Mouse (Mus musculus): ENCODE data around the gene Unc5cl.

DNA sequence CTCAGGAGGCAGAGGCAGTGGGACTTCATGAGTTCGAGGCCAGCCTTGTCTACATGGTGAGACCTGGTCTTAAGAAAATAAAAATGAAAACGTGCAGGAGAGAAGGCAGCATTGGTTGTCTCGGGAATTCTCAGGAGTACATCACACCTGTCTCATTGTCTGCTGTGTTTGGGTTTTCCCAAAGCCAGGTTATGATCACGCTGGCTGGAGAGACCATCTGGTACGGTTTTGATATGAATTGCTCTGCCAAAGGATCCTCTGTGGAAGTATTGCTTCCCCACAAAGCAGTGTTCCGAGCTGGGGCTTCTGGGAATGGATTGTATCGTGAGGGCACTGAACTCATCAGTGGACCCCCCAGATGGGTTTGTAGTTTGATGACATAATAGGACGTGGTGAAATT is 20.7 kb downstream of the Unc5cl start:
- TF ChIP-seq CTCF (IDR thresholded peaks at IDR 0.05; ENCODE audit: low read depth, low read length) (no peak), POLR2A (IDR thresholded peaks at IDR 0.05; ENCODE audit: extremely low read depth, insufficient read depth, low read length) (no peak)

Data from liver, adult 2 months (tissue).